Comparison of ENCODE assay signal across 7 mouse cellular contexts in genomic region chr8:104050694-104051539, GRCm38 (mm10). TPM values are rescaled to one million over a fixed set of nuclear protein-coding genes. Genes with fewer than 3 reads are reported as not detected.
DNase-seq lines count a peak whose midpoint lies in the region; ATAC-seq and TF ChIP-seq lines count a peak whose summit lies in the region.

No protein-coding gene starts in this region.

- no peak overlapping the region for H3K27ac ChIP-seq in forebrain, embryonic 14.5 days (ENCODE audit: low read depth, low read length)
- no peak overlapping the region for H3K27ac ChIP-seq in hindbrain, postnatal 0 days

- 30% methylated on average over 15 of the region's 15 CpGs for WGBS in forebrain, embryonic 14.5 days
- WGBS in hindbrain, postnatal 0 days = 27% methylated on average over 15 of the region's 15 CpGs

- H3K27me3 ChIP-seq in forebrain, embryonic 14.5 days (replicated peaks; ENCODE audit: control insufficient read depth, insufficient read depth, low read length) = no peaks in the 10 kb centered on the region
- no peaks in the 10 kb centered on the region for H3K27me3 ChIP-seq in hindbrain, postnatal 0 days (ENCODE audit: insufficient read depth, low read length)

- H3K4me1 ChIP-seq in forebrain, embryonic 14.5 days (ENCODE audit: control insufficient read depth, insufficient read depth, low read length) = no peaks in the 10 kb centered on the region
- H3K4me1 ChIP-seq in hindbrain, postnatal 0 days (ENCODE audit: insufficient read depth, low read length) = no peaks in the 10 kb centered on the region

- DNase-seq in Muller cell, postnatal 12 days (ENCODE audit: inconsistent ontology term) = peak; percentile 64
- peak; percentile 82 for DNase-seq in forebrain, embryonic 14.5 days (ENCODE audit: low spot score)
- peak; percentile 85 for DNase-seq in hindbrain, postnatal 0 days (ENCODE audit: low spot score)
- DNase-seq in left cerebral cortex, adult 18-20 months (ENCODE audit: low spot score in 2 of 2) = peak; percentile 78 to 86
- peak; percentile 77 for DNase-seq in mesoderm, embryonic 11.5 days (ENCODE audit: low read depth, low spot score)
- DNase-seq in right cerebral cortex, postnatal 36 days (ENCODE audit: low spot score in 2 of 2) = peak; percentile 50 to 65

- H3K4me2 ChIP-seq in forebrain, embryonic 14.5 days (ENCODE audit: low read length) = no peak overlapping the region
- H3K4me2 ChIP-seq in hindbrain, postnatal 0 days (ENCODE audit: low read depth, low read length) = peak overlapping the region; percentile 39

- ATAC-seq in cerebellum, adult (ENCODE audit: insufficient number of reproducible peaks, low FRiP score, low TSS enrichment) = peak; percentile 77
- peak; percentile 65; the same call in 1 of the 2 replicates for ATAC-seq in forebrain, embryonic 14.5 days
- peak; percentile 61 for ATAC-seq in hindbrain, postnatal 0 days

- H3K36me3 ChIP-seq in forebrain, embryonic 14.5 days (ENCODE audit: control insufficient read depth, insufficient read depth, low read length) = no peaks in the 10 kb centered on the region
- no peaks in the 10 kb centered on the region for H3K36me3 ChIP-seq in hindbrain, postnatal 0 days (ENCODE audit: insufficient read depth, low read length)

- no peaks in the 10 kb centered on the region for H3K9me3 ChIP-seq in forebrain, embryonic 14.5 days (replicated peaks; ENCODE audit: control insufficient read depth, low read length)
- no peaks in the 10 kb centered on the region for H3K9me3 ChIP-seq in hindbrain, postnatal 0 days (ENCODE audit: low read length)

- H3K4me3 ChIP-seq in forebrain, embryonic 14.5 days (ENCODE audit: low read depth, low read length) = no peak overlapping the region
- no peak overlapping the region; the same call in 1 of the 2 replicates for H3K4me3 ChIP-seq in hindbrain, postnatal 0 days (ENCODE audit: low read length)

- no peak overlapping the region for H3K9ac ChIP-seq in forebrain, embryonic 14.5 days (ENCODE audit: low read length)
- H3K9ac ChIP-seq in hindbrain, postnatal 0 days (replicated peaks; ENCODE audit: low read length) = no peak overlapping the region

- peak; percentile 92 for TF ChIP-seq CTCF in hindbrain, postnatal 0 days (IDR thresholded peaks at IDR 0.05; ENCODE audit: low read depth)

RNA-seq across cellular contexts. Expression of gene Cdh5, which starts 50.5 kb away (rescaled TPM):
- polyA plus RNA-seq in forebrain, embryonic 14.5 days (2014; fragmentation: Nextera tagmentation; extraction: Ambion mirVana) = 13.6 and 13.7 TPM in 2 replicates
- 18.3 and 19.7 TPM in 2 replicates for total RNA-seq in hindbrain, postnatal 0 days (2014; rRNA removed)
- polyA plus RNA-seq in hindbrain, postnatal 0 days (2015; fragmentation: Nextera tagmentation; extraction: Ambion mirVana) = 8.4 and 8.9 TPM in 2 replicates
- 10 to 100 TPM; 10.7 to 12.4 TPM for total RNA-seq in left cerebral cortex, adult 18-20 months (2021)
